Mouse (Mus musculus) midbrain, embryonic 16.5 days (tissue): ENCODE data around the gene Snrpb2. TPM values are rescaled to one million over a fixed set of nuclear protein-coding genes. Genes with fewer than 3 reads are reported as not detected.

ENCODE experiments used
- ATAC-seq: fragments of 200-750 bp; cut with Nextera tagmentation; 2 replicates; pipeline ENCODE4 v1.8.0; 2017; ENCODE audit warnings: moderate TSS enrichment
- H3K27ac ChIP-seq: fragments of 300-500 bp; sonication (generic); 2 replicates; pipeline ENCODE4 v1.5.1; 2014; ENCODE audit warnings: mild to moderate bottlenecking, low read length, mixed read lengths
- H3K27me3 ChIP-seq: fragments of 300-500 bp; sonication (generic); 2 replicates; pipeline ENCODE4 v1.6.1; 2014; ENCODE audit warnings: low read depth, low read length, mixed read lengths; ENCODE audit not compliant: control insufficient read depth, insufficient read depth
- H3K36me3 ChIP-seq: fragments of 300-500 bp; sonication (generic); 2 replicates; pipeline ENCODE4 v1.6.1; 2014; ENCODE audit warnings: mild to moderate bottlenecking, low read length, moderate library complexity, mixed read lengths; ENCODE audit not compliant: control insufficient read depth, insufficient read depth
- H3K4me1 ChIP-seq: fragments of 300-500 bp; sonication (generic); 2 replicates; pipeline ENCODE4 v1.6.1; 2014; ENCODE audit warnings: mild to moderate bottlenecking, low read length, mixed read lengths; ENCODE audit not compliant: control insufficient read depth, insufficient read depth
- H3K4me2 ChIP-seq: fragments of 300-500 bp; sonication (generic); 2 replicates; pipeline ENCODE4 v1.6.1; 2014; ENCODE audit warnings: mild to moderate bottlenecking, low read length, mixed read lengths
- H3K4me3 ChIP-seq: fragments of 300-500 bp; sonication (generic); 2 replicates; pipeline ENCODE4 v1.5.1; 2014; ENCODE audit warnings: low read depth, mild to moderate bottlenecking, low read length, moderate library complexity, mixed read lengths
- H3K9ac ChIP-seq: fragments of 300-500 bp; sonication (generic); 2 replicates; pipeline ENCODE4 v1.6.1; 2014; ENCODE audit warnings: low read depth, low read length, mixed read lengths
- H3K9me3 ChIP-seq: fragments of 300-500 bp; sonication (generic); replicated peaks from 2 replicates; pipeline ENCODE4 v1.6.1; 2014; ENCODE audit warnings: mild to moderate bottlenecking, low read length, mixed read lengths; ENCODE audit not compliant: control insufficient read depth, poor library complexity, severe bottlenecking
- WGBS: fragments of 180-500 bp; shearing (Covaris S2); extraction: QIAGEN DNeasy Blood & Tissue Kit; methylation state at CpG from one replicate; pipeline ENCODE4 v1.1.7; 2014; 5-methylcytosine and 5-hydroxymethylcytosine counted together
- polyA plus RNA-seq: library from polyadenylated mRNA; unstranded; fragments of >200 nt; fragmentation: Nextera tagmentation; extraction: Ambion mirVana; gene quantifications from 2 replicates; pipeline ENCODE4 v1.2.1, GENCODE M21; 2015

Snrpb2 gene
- polyA plus RNA-seq, 1 experiment from 2014 or later = 51.3 TPM

DNA sequence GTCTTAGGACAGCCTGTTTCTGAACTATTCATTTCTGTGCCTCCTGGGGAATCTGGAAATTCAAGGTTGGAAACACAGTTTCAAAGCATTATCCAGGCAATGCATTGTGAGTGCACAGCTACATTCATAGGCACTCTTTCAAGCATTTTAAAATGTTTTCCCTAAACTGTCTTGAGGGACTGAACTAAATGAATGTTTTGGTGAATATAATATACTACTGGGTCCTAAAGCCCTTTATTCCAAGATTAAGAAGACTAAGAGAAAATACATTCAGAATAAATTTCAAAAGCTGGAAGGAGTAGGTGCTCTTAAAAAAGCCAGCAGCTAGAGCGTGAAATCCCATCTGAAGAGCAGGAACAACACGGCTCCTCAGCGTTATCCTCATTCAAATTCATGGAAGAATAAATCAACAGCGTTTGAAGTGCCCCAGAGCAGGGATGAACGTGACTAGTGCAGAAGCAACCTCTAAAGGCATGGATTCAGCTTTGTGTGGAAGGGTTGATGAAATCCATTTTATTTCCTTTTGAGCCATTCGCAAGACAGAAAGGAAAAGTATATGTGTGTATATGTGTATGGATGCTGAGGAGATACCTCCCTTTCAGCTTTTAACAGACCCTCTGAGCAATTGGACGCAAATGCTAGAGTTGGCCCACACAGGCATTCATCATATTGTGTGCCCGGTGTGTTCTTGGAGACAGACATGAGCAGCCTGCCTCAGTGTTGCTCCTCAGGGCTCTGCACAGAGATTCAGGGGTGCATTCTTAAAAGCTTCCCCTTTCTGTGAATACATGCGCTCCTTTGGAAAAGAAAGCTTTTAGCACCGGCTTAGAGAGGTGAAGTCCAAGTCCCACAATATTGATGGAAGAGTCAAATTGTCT lies 30.2 kb upstream of the Snrpb2 start:
- Histone ChIP-seq H3K4me3 (no peak overlapping the region), H3K27ac (peak overlapping the region; percentile 69), H3K9ac (no peak overlapping the region), H3K4me2 (peak overlapping the region; percentile 3), H3K4me1 (peaks cover 14% of the 10 kb centered on the region), H3K27me3 (no peaks in the 10 kb centered on the region), H3K36me3 (no peaks in the 10 kb centered on the region), H3K9me3 (no peaks in the 10 kb centered on the region)
- peak; percentile 89 for ATAC-seq
- WGBS = 15% methylated on average over 10 of the region's 10 CpGs

DNA sequence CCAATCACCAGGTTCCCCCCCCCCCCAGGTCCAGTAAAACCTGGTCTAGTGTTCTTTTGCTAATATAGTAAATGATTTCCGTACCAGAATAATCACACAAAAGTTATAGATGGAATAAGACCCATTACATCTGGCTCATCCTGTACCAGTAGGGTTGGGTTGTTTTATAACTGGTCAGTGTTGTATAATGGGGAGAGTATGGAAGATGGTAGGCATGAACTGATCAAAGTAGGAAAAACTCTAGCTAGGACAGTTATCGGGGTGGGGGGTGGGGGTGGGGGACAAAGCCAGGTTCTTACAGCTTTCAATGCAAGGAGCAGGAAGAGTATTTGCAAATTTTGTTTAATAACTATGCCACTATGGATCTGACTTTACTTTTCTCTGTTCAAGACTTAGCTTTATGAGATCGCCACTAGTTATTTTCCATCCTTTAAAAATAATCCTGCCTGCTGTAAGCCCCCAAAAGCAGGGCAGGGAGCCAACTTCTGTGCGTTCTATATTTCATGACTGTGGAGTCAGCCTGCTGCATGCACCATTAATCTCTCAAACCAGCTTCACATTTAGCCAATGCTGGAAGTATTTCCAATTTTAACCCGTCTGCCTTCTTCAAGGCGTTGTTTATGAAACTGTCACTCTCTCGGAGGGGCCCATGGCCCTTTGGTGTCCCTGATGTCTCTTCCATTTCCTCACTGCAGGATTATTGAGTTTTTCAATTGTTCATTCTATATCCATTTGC lies 28.3 kb upstream of the Snrpb2 start:
- no peak overlapping the region for H3K4me2 ChIP-seq
- 59% methylated on average over 7 of the region's 7 CpGs for WGBS

GRCm38 (mm10) chr2:143035086-143035593 lies 27.7 kb upstream of the Snrpb2 start:
- H3K27me3 ChIP-seq = no peaks in the 10 kb centered on the region
- no peak overlapping the region for H3K4me3 ChIP-seq
- no peaks in the 10 kb centered on the region for H3K36me3 ChIP-seq
- no peak overlapping the region for H3K27ac ChIP-seq
- no peak for ATAC-seq
- no peak overlapping the region for H3K4me2 ChIP-seq
- H3K4me1 ChIP-seq = peaks cover 14% of the 10 kb centered on the region
- no peak overlapping the region for H3K9ac ChIP-seq
- no peaks in the 10 kb centered on the region for H3K9me3 ChIP-seq
- 76% methylated on average over 10 of the region's 10 CpGs for WGBS

More for the DNA sequence above, 28.3 kb upstream of the Snrpb2 start:
- Histone ChIP-seq H3K27me3 (no peaks in the 10 kb centered on the region), H3K36me3 (no peaks in the 10 kb centered on the region), H3K4me3 (no peak overlapping the region), H3K4me1 (peaks cover 14% of the 10 kb centered on the region), H3K9ac (no peak overlapping the region), H3K27ac (no peak overlapping the region), H3K9me3 (no peaks in the 10 kb centered on the region)
- ATAC-seq = no peak

DNA sequence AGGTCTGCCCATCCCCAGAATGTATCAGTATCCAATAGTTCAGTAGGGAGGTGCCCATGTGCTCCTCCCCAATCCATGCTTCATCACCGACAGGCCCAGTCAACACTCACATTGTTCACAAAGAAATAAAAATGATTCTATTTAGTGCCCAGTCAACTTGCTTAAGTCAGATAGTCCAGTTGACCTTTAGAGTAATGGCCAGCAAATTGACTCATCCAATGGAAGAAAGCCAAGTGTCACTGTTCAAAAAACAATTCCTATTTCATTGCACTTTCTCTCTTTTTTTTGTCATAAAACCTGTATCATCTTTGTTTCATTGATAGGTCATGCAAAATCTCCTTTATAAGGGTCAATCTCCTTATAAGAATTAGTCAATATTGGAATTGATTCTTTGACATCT lies 21.2 kb upstream of the Snrpb2 start:
- no peak overlapping the region for H3K27ac ChIP-seq
- 96% methylated on average over 1 of the region's 1 CpGs for WGBS
- no peaks in the 10 kb centered on the region for H3K27me3 ChIP-seq
- H3K4me2 ChIP-seq = no peak overlapping the region
- no peak overlapping the region for H3K9ac ChIP-seq
- H3K4me3 ChIP-seq = no peak overlapping the region
- H3K4me1 ChIP-seq = no peaks in the 10 kb centered on the region
- no peaks in the 10 kb centered on the region for H3K36me3 ChIP-seq
- H3K9me3 ChIP-seq = no peaks in the 10 kb centered on the region
- ATAC-seq = no peak

DNA sequence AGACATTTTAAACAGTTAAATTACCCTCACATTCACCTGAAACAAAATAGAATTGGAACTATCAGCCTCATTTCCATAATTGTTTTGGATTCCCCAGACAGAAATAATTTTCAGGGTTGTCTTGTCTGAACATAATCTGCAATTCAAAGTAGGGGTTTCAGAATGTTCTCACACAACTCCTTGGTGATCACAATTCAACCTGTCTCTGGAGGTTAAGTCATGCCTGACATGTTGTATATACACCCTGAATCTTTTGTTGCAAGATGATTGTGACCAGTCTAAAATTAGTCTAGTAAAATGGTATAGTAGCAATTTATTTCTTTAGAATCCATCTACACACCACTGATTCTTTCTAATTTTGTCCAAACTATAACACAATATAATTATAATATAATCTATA lies 7.6 kb upstream of the Snrpb2 start:
- H3K9ac ChIP-seq = no peak overlapping the region

DNA sequence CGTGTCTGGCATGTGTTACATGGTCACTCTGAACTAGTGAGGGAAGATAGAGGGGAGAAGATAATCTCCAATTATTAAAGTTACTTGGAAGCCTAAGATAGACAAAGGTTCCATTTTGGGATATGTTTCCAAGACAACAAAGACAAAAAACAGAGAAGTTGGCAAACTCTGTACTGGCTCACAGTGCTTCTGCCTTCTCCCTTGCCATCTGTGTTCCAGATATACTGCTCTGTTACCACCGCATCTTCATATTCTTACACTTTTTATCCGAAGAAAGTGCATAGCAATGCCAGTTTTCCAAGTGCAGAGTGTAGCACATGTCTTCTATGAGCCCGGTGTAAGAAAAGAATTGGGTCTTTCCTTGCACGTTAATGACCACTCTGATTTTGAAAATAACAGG lies 6.1 kb upstream of the Snrpb2 start:
- no peak for ATAC-seq
- Histone ChIP-seq H3K9ac (no peak overlapping the region), H3K36me3 (no peaks in the 10 kb centered on the region), H3K4me2 (no peak overlapping the region), H3K4me3 (no peak overlapping the region), H3K9me3 (no peaks in the 10 kb centered on the region), H3K4me1 (no peaks in the 10 kb centered on the region), H3K27ac (no peak overlapping the region), H3K27me3 (no peaks in the 10 kb centered on the region)
- 82% methylated on average over 5 of the region's 5 CpGs for whole genome bisulfite sequencing

More for the DNA sequence above, 7.6 kb upstream of the Snrpb2 start:
- no peak for ATAC-seq
- no peaks in the 10 kb centered on the region for H3K4me1 ChIP-seq
- H3K4me3 ChIP-seq = no peak overlapping the region
- no peak overlapping the region for H3K27ac ChIP-seq
- H3K36me3 ChIP-seq = no peaks in the 10 kb centered on the region
- no peak overlapping the region for H3K4me2 ChIP-seq
- H3K9me3 ChIP-seq = no peaks in the 10 kb centered on the region
- H3K27me3 ChIP-seq = no peaks in the 10 kb centered on the region

DNA sequence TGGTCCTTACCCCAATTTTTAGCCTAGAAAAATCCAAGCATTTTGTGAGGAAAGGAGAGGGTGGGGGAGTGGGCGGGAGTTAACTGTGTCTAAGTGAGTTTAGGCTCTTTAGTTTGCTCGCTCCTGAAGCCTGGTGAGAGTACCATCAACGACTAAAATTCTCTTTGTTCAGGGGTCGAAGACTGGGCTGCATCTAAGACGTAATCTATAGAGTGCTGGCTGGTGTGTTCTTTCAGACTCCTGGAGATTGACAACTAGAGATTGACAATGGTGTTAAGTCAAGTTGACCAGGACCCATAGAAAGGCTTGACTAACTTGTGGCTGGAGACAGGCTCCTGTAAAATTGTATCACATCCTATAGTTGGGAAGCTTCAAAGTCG lies 417 bp upstream of the Snrpb2 start:
- H3K9ac ChIP-seq = peak overlapping the region; percentile 80; the same call in 1 of the 2 replicates
- H3K4me3 ChIP-seq = peak overlapping the region; percentile 95
- no peak for ATAC-seq
- H3K4me1 ChIP-seq = peaks cover 6% of the 10 kb centered on the region
- no peaks in the 10 kb centered on the region for H3K27me3 ChIP-seq
- H3K9me3 ChIP-seq = no peaks in the 10 kb centered on the region
- no peaks in the 10 kb centered on the region for H3K36me3 ChIP-seq
- 34% methylated on average over 6 of the region's 6 CpGs for WGBS
- H3K27ac ChIP-seq = no peak overlapping the region
- H3K4me2 ChIP-seq = peak overlapping the region; percentile 77

DNA sequence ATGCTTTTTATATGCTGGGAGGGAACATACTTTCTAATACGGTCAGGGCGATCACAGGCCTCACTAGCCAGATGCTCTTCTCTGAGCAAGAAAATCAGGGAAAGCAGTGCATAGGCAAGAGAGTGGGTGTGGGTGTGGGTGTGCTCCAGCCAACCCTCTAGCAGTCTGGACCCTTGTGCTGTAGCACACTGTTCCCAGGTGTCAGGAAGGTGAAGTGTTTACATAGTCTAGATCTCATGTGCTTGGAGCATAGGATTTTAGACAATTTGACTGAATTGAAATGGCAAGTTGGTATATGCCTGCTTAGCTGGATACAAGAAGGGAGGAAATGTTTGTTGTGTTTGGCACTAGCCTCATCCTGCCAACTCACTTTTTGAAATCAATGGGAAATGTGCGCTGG lies 3.1 kb downstream of the Snrpb2 start:
- Histone ChIP-seq H3K9me3 (no peaks in the 10 kb centered on the region), H3K4me1 (peaks cover 6% of the 10 kb centered on the region), H3K27me3 (no peaks in the 10 kb centered on the region), H3K36me3 (peaks cover 12% of the 10 kb centered on the region; the same call in 1 of the 2 replicates), H3K4me3 (no peak overlapping the region), H3K9ac (no peak overlapping the region), H3K4me2 (no peak overlapping the region), H3K27ac (no peak overlapping the region)
- 95% methylated on average over 3 of the region's 3 CpGs for WGBS
- ATAC-seq = no peak
